Mouse (Mus musculus) liver, embryonic 14.5 days (tissue): ENCODE data around the gene Podxl2. TPM values are rescaled to one million over a fixed set of nuclear protein-coding genes. Genes with fewer than 3 reads are reported as not detected.

Source experiments
- ATAC-seq: fragments of 200-750 bp; cut with Nextera tagmentation; 2 replicates; pipeline ENCODE4 v1.8.0; 2017; ENCODE audit warnings: moderate number of reproducible peaks, mild to moderate bottlenecking, moderate library complexity; ENCODE audit not compliant: insufficient read depth
- DNase-seq, 3 experiments: peaks; one replicate each; pipeline ENCODE4 v3.0.0-alpha.2; 2012 to 2013; ENCODE audit warnings: low read depth in 3 of 3, low spot score in 3 of 3
- H3K27ac ChIP-seq: fragments of 300-500 bp; sonication (generic); 2 replicates; pipeline ENCODE4 v1.5.1; 2014; ENCODE audit warnings: moderate library complexity, mild to moderate bottlenecking, control low read depth, inconsistent platforms
- H3K27me3 ChIP-seq: fragments of 300-500 bp; sonication (generic); 2 replicates; pipeline ENCODE4 v1.6.1; 2014; ENCODE audit warnings: mild to moderate bottlenecking, low read length, moderate library complexity; ENCODE audit not compliant: control insufficient read depth, insufficient read depth
- H3K36me3 ChIP-seq: fragments of 300-500 bp; sonication (generic); replicated peaks from 2 replicates; pipeline ENCODE4 v1.6.1; 2014; ENCODE audit warnings: low read depth; ENCODE audit not compliant: control insufficient read depth, insufficient read depth
- H3K4me1 ChIP-seq, 2 experiments: fragments of 200-500 bp in 1 of 2; fragments of 300-500 bp in 1 of 2; sonication (generic) in 1 of 2; replicated peaks; 2 replicates each; pipeline ENCODE4 v1.6.1; 2012 to 2014; ENCODE audit warnings: antibody characterized with exemption in 1 of 2, inconsistent platforms in 1 of 2, low read length in 1 of 2; ENCODE audit not compliant: control insufficient read depth in 2 of 2, insufficient read depth in 2 of 2
- H3K4me2 ChIP-seq: fragments of 300-500 bp; sonication (generic); 2 replicates; pipeline ENCODE4 v1.6.1; 2014; ENCODE audit warnings: low read depth, mild to moderate bottlenecking, control low read depth, moderate library complexity
- H3K4me3 ChIP-seq, 2 experiments: fragments of 200-500 bp in 1 of 2; fragments of 300-500 bp in 1 of 2; sonication (generic) in 1 of 2; 2 replicates each; pipeline ENCODE4 v1.5.1; 2012 to 2014; ENCODE audit warnings: low read depth in 2 of 2, low read length in 2 of 2, mild to moderate bottlenecking in 2 of 2, control low read depth in 1 of 2, inconsistent platforms in 1 of 2, moderate library complexity in 1 of 2; ENCODE audit not compliant: insufficient read depth in 1 of 2
- H3K9ac ChIP-seq: fragments of 300-500 bp; sonication (generic); replicated peaks from 2 replicates; pipeline ENCODE4 v1.6.1; 2014; ENCODE audit warnings: mild to moderate bottlenecking, control low read depth, moderate library complexity
- H3K9me3 ChIP-seq: fragments of 300-500 bp; sonication (generic); 2 replicates; pipeline ENCODE4 v1.6.1; 2016; ENCODE audit warnings: low read length, mixed read lengths; ENCODE audit not compliant: control insufficient read depth
- CTCF ChIP-seq: IDR thresholded peaks from 2 replicates; pipeline ENCODE4 v1.5.1; 2016; ENCODE audit warnings: antibody characterized with exemption, low read depth, control low read depth
- EP300 ChIP-seq: IDR thresholded peaks from 2 replicates; pipeline ENCODE4 v1.6.1; 2016; ENCODE audit warnings: antibody characterized with exemption, low read depth
- WGBS: fragments of 180-500 bp; shearing (Covaris S2); extraction: QIAGEN DNeasy Blood & Tissue Kit; methylation state at CpG from one replicate; pipeline ENCODE4 v1.1.7; 2014; ENCODE audit not compliant: insufficient replicate concordance; 5-methylcytosine and 5-hydroxymethylcytosine counted together
- polyA plus RNA-seq, 2 experiments: library from polyadenylated mRNA; depleted of rRNA in 1 of 2; stranded (reverse) in 1 of 2; unstranded in 1 of 2; fragments of >200 nt; fragmentation: Nextera tagmentation in 1 of 2; extraction: Ambion mirVana in 1 of 2; gene quantifications; 2 replicates each; pipeline versions ENCODE4 v1.2.1 to v1.2.3; 2012 to 2014

The Podxl2 gene
- polyA plus RNA-seq, 2 experiments: 1.2 to 1.9 TPM

DNA sequence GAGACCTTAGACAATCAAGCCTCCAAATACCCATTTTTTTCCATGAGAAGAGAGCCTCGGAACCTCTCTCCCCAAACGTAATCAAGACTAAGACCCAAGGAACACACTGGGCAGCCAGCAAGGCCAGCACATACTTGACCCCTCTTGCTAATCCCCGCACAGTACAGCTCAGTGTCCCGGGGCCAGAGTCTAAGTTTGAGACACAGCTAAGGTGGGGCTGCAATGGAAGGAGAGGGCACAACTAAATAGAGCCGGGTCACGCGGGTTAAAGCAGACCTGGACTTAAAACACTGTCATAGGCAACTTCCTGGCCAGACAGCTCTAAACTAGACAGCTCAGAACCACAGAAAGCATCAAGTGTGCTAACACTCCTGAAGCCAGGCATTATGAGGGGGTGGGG is 16.0 kb upstream of the Podxl2 start:
- Histone ChIP-seq H3K36me3 (peaks cover 100% of the 10 kb centered on the region), H3K9ac (no peak overlapping the region), H3K27ac (no peak overlapping the region), H3K4me1 (peaks cover 0 to 10% of the 10 kb centered on the region in 2 experiments; a peak in 1 of 4 replicates), H3K9me3 (no peaks in the 10 kb centered on the region), H3K27me3 (no peaks in the 10 kb centered on the region), H3K4me3 (no peak overlapping the region), H3K4me2 (no peak overlapping the region)
- DNase-seq: no peak
- ATAC-seq: no peak
- no peak for TF ChIP-seq CTCF
- no peak for TF ChIP-seq EP300
- 87% methylated on average over 7 of the region's 7 CpGs for WGBS

DNA sequence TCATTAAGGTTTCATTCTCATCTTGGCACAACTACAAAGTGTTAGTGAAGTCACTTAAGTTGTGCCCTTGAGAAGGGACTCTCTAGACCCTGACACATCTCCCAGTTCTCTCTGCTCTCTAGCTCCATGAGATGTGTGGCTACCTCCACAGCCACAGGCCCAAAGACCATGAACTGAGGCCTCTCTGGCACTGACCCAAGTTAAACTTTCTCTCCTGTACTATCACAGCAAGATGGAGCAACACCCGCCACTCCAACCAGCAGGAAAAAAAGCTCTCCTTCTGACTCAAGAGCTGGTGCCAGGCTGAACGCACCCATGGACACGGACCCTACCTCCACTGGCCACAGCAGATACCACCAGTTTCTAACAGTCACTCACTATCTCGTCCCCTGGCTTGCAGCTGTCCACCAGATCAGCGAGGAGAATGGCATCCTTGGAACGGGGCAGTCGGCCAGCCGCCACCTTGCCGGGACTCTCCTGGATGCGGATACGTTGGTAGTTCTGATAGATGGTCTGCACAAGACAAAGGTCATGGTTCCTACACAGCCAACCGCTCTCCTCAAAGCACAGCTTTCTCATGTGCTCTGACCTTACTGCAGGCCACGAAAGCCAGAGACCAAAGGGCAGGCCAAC is 14.7 kb upstream of the Podxl2 start:
- WGBS: 80% methylated on average over 13 of the region's 13 CpGs
- H3K4me1 ChIP-seq: 0 out of 4 replicates have a peak, but pooled peaks cover 0 to 4% of the 10 kb centered on the region in 2 experiments
- H3K27ac ChIP-seq: no peak overlapping the region
- DNase-seq (no peak), ATAC-seq (no peak)
- TF ChIP-seq EP300: no peak
- no peak for TF ChIP-seq CTCF
- peaks cover 100% of the 10 kb centered on the region for H3K36me3 ChIP-seq
- H3K27me3 ChIP-seq: no peaks in the 10 kb centered on the region
- no peak overlapping the region for H3K4me2 ChIP-seq
- no peak overlapping the region for H3K4me3 ChIP-seq
- H3K9ac ChIP-seq: no peak overlapping the region
- no peaks in the 10 kb centered on the region for H3K9me3 ChIP-seq

DNA sequence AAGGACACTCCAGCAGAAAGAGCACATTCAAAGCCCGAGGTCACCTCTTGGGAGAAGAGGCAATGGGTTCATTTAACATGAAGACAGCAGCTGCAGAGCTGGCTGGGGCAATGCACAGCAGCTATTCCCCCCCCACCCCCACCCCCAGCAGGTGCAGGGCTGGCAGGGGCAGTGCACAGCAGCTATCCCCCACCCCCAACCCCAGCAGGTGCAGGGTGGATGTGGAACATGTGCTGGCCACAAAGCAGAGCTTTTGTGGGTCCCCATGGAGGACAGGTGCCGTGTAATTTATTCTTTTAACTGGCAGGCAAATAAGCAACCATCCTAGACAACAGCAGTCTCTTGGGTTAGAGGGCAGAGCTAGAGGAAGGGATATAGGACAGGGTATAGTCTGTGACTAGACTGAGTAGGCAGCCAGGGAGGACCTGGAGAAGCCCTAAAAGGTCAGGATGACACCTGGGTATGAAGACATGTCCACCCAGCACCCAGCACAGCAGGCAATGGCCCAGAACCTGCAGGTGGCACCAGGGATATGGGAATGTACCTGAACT is 11.6 kb upstream of the Podxl2 start:
- Histone ChIP-seq H3K4me2 (no peak overlapping the region), H3K9ac (no peak overlapping the region), H3K36me3 (peaks cover 99% of the 10 kb centered on the region), H3K4me1 (0 out of 4 replicates have a peak, but pooled peaks cover 0 to 4% of the 10 kb centered on the region in 2 experiments), H3K27ac (no peak overlapping the region), H3K9me3 (no peaks in the 10 kb centered on the region), H3K27me3 (no peaks in the 10 kb centered on the region), H3K4me3 (no peak overlapping the region)
- DNase-seq (no peak), ATAC-seq (no peak)
- TF ChIP-seq CTCF (no peak), EP300 (no peak)
- WGBS: 82% methylated on average over 2 of the region's 2 CpGs

DNA sequence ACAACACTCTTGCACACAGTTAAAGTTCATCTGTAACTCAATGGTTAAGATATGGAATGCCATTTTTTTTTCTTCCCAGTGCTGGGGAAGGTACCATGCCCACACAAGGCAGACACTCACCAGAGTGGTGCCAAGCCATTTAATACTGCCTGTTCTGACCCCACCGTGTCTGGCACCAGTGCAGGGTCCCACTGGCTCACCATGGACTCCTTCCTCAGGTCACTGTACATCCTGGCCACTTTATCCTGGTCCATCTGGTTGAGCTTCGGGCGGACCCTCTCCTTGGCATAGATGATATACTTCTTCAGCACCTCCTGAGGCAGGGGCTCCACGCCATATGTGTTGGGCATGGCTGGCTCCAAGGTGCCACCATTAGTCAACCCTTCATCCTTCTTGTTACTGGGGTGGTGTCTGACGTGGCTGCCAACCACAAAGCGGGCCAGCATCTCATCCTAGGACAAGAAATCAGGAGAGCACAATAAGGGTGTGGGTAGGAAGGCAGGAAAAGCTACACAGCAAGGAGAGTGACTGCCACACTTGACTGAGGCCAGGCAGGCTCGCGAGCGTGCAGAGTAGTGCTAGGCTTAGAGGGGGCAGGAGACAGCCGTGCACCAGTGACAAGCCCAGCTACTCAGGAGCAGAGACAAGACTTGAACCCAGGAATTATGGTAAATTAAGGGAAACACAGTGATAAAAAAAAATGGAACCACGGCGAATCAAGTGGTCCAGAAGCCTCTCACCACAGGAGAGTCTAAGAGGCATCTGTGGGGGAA is 11.0 kb upstream of the Podxl2 start:
- Histone ChIP-seq H3K4me1 (0 out of 4 replicates have a peak, but pooled peaks cover 0 to 4% of the 10 kb centered on the region in 2 experiments), H3K4me2 (no peak overlapping the region), H3K27ac (no peak overlapping the region), H3K9me3 (no peaks in the 10 kb centered on the region), H3K4me3 (no peak overlapping the region), H3K9ac (no peak overlapping the region), H3K36me3 (peaks cover 94% of the 10 kb centered on the region), H3K27me3 (no peaks in the 10 kb centered on the region)
- TF ChIP-seq CTCF (no peak), EP300 (no peak)
- WGBS: 88% methylated on average over 12 of the region's 12 CpGs
- DNase-seq (no peak), ATAC-seq (no peak)

DNA sequence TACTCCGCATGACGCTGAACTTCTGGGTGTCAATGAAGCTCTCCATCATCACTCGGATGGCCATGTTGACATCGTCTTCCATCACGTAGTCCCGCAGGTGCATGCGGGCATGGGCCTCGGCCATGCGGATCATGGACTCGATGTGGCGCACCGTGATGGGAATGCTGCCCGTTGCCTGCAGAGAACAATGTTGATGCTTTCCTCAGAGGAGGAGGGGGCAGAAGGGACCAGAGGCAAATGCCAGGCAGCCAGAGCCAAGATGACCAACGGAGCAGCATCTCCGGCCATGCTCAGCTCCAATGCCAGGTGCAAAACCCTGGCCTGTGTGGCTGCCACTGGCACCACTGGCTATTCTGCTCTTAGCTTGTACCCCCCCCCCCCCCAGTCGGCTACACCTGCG is 9.8 kb upstream of the Podxl2 start:
- DNase-seq: no peak
- H3K9me3 ChIP-seq: no peaks in the 10 kb centered on the region
- no peaks in the 10 kb centered on the region for H3K4me1 ChIP-seq
- H3K36me3 ChIP-seq: peaks cover 87% of the 10 kb centered on the region
- no peak for ATAC-seq
- H3K9ac ChIP-seq: no peak overlapping the region
- H3K4me2 ChIP-seq: no peak overlapping the region
- WGBS: 93% methylated on average over 17 of the region's 17 CpGs
- no peak overlapping the region for H3K27ac ChIP-seq
- no peak overlapping the region for H3K4me3 ChIP-seq
- TF ChIP-seq EP300: no peak
- TF ChIP-seq CTCF: no peak
- no peaks in the 10 kb centered on the region for H3K27me3 ChIP-seq
